Mouse (Mus musculus): Measurements from ENCODE around the gene Exph5.
A peak's percentile ranks its signal among the peaks of the same experiment; 100 is the strongest.

The Exph5 gene

GRCm38 (mm10) chr9:53404753-53405722 lies 103.6 kb downstream of the Exph5 start:
- peak; percentile 82 for DNase-seq (ENCODE audit: inconsistent ontology term)

DNA sequence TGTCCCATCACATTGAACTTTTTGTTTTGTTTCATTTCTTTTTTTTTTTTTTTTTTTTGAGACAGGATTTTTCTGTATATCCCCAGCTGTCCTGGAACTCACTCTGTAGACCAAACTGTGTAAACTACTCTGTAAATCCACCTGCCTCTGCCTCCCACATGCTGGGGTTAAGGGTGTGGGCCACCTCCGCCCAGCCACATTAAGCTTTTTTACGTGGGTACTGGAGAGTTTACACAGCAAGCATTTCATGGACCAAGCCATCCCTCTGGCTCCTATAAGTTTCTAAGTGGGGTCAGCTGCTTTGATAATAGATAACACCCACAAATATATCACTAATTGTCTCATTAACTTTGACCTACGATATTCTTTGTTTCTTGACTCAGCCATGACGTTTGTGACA lies 107.1 kb downstream of the Exph5 start:
- no peak for DNase-seq (ENCODE audit: inconsistent ontology term)

GRCm38 (mm10) chr9:53408953-53409361 lies 107.5 kb downstream of the Exph5 start:
- no peak for DNase-seq (ENCODE audit: inconsistent ontology term)

DNA sequence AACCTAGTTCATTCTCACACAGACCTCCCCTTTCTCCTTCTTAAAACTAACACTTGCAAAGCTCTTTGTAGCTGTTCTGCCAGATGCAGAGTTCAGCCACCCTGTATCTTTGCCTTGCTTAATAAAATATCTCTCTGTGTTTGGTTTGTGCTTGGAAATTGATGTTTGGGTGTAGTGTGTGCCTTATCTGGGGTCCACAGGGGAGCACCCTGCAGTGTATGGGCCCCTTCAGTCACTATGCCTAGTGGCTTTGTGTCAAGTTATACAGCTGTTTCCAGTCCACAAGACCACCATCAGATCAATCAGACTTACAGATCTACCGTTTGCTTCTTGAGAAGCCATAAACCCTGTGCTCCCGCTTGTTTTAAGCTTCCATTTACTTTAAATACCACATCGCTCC lies 108.0 kb downstream of the Exph5 start:
- DNase-seq (ENCODE audit: inconsistent ontology term): no peak

GRCm38 (mm10) chr9:53422133-53422896 lies 120.8 kb downstream of the Exph5 start:
- DNase-seq (ENCODE audit: inconsistent ontology term): no peak

GRCm38 (mm10) chr9:53426726-53427125 lies 125.3 kb downstream of the Exph5 start:
- no peak for DNase-seq (ENCODE audit: inconsistent ontology term)
